Mouse (Mus musculus): ENCODE results near the gene Krtap4-2.
"Not testable (repeated sequence)": the region's sequence is repeated elsewhere in the genome, so short reads cannot be mapped to it uniquely, and the experiment has no call there.

Gene Krtap4-2

DNA sequence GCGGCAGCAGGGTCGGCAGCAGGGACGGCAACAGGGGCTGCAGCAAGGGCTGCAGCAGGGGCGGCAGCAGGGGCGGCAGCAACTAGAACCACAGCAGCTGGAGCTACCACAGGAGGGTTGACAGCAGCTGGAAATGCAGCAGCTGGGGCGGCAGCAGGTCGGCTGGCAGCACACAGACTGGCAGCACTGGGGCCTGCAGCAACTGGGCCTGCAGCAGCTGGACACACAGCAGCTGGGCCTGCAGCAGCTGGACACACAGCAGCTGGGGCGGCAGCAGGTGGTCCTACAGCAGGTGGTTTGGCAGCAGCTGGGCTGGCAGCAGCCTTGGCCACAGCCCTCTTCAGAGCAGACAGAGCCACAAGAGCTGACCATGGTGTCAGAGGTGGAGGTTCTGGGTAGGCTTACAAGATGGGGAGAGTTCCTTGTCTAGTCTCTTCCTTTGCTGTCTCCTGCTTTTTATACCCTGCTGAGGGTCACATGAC lies at the start of gene Krtap4-2:
Gene Krtap4-2 (minus strand): TSS at position 432 of the 482 bp plus-strand sequence.
- no peak for DNase-seq

DNA sequence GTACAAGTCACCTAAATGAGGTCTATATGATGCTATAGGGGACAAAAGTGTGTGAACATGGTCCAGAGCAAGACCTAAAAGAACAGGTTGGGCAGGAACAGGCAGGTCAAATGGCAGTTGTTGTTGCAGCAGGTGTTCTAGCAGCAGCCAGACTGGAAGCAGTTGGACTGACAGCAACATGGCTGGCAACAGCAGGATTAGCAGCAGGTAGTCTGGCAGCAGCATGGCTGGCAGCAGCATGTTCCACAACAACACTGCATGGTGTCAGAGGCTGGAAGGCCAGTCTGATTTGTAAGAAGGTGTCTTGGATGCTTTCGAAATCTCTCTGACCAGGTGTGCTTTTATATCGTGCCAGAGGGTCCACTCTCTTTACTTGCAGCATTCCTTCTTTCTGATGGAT lies 48.6 kb upstream of the Krtap4-2 start:
- no peak for DNase-seq

DNA sequence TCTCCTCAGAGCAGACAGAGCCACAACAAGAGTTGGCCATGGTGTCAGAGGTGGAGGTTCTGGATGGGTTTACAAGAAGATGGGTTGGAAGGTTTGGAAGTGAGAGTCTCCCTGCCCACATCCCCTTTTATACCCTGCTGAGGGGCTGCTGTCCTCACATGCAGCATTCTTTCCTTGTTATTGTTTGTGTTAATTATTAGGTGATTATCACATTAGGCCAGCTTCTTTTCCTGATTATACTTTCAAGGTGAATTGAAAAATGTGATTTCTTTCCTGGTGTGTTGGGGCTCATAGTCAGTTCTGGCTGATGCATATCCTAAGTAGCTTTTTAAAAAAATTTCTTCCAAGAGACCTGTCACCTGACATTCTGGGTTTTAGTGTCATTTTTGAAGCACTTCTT lies 31.0 kb upstream of the Krtap4-2 start, which contains the start of gene Krtap4-6:
Gene Krtap4-6 (minus strand): TSS at position 101 of the 400 bp plus-strand sequence.
- no peak for DNase-seq

DNA sequence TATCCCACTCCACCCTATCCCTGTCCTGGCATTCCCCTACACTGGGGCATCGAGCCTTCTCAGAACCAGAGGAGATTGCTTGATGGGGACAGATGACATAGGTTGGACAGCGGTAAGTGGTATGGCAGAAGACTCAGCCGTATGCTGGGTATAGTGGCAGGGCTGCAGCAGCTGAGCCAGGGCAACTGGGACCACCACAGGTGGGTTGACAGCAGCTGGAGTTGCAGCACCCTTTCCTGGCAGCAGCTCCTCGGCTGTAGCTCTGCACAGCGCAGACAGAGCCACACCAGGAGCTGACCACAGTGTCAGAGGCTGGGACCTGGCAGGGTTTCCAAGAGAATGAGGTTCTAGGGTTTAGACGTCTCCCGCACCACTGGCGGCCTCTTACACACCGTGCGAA lies 27.9 kb upstream of the Krtap4-2 start:
- no peak for DNase-seq

DNA sequence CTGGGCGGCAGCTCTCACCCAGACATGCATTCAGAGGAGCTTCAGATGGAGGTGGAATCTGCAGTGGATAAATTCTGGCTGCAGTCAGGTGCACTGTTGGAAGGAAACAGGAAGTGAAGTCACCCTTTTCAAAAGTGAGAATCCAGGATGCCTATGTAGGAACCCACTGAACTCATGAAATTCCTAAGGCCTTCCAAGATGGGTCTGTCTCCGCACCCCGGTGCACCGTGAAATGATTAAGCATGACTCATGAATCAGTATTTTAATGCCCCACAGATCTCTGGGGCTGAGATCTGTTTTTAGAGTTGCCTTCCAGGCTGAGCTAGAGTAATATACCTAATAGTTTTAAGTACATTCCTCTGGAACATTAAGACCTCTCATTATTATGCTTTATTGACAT lies 24.4 kb upstream of the Krtap4-2 start:
- DNase-seq = no peak

DNA sequence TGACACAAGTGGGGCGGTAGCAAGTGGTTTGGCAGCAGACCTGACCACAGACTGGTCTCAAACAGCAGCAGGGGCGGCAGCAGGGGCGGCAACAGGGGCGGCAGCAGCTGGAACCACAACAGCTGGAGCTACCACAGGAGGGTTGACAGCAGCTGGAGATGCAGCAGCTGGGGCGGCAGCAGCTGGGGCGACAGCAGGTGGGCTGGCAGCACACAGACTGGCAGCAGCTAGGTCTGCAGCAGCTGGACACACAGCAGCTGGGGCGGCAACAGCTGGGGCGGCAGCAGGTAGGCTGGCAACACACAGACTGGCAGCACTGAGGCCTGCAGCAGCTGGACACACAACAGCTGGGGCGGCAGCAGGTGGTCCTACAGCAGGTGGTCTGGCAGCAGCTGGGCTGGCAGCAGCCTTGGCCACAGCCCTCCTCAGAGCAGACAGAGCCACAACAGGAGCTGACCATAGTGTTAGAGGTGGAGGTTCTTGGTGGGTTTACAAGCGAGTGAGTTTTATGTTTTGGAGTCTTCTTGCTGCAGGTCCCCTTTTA lies 23.7 kb upstream of the Krtap4-2 start, which contains the start of gene Gm11563:
Gene Gm11563 (minus strand): TSS at position 494 of the 544 bp plus-strand sequence.
- DNase-seq = not testable (repeated sequence)

DNA sequence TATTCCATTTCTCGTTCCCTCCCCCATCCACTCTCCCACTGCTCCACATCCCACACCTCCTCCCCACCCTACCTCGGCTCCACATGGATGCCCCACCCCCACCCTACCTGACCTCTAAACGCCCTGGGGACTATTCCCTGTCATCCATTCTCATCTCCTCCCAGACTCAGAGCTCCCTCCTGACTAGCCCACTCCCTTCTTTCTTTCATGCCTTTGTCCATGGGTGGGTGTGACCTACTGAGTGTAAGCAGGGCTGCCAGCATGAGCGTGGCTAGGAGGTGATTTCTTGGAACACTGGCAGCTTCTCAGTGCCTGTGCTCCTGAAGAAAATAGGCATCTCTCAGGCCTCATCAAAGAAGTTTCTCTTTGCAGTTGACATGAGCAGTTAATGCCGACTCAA lies 22.2 kb upstream of the Krtap4-2 start:
- no peak for DNase-seq

DNA sequence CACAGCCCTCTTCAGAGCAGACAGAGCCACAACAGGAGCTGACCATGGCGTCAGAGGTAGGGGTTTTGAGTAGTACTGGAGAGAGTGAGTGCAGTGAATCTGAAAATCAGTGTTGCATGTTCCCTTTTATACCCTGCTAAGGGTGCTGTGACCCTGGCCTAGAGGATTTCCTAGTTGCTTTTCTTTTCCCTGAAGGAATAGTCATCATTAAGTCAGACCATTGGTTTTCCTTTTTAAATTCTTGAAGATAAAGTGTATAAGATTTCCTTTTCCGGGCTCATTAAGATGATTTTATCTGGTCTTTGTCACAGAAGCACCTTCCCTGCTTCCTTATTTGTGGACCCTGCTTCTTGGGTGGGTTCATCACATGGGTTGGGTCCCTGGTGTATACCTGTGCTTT lies 15.3 kb upstream of the Krtap4-2 start, which contains the start of gene Gm11555:
Gene Gm11555 (minus strand): TSS at position 101 of the 400 bp plus-strand sequence.
- no peak for DNase-seq

DNA sequence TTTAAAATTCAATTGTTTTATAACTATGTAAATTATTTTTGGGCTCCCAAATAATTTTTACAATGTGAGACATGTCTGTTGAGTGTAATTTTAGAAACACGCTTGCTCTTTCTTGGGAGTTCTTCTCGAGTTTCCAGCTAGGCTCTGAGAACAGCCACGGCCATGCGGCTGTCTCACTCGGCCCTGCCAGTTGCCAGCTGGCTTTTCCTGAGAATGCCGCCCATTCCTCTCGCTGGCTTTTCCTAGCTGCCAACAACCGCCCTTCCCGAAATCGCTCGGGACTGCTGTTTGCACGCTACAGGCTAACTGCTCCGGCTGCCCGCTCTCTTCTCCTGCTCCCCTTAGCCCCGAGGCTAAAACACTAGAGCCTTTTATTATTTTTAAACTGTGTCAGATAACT lies 11.6 kb upstream of the Krtap4-2 start:
- no peak for DNase-seq

DNA sequence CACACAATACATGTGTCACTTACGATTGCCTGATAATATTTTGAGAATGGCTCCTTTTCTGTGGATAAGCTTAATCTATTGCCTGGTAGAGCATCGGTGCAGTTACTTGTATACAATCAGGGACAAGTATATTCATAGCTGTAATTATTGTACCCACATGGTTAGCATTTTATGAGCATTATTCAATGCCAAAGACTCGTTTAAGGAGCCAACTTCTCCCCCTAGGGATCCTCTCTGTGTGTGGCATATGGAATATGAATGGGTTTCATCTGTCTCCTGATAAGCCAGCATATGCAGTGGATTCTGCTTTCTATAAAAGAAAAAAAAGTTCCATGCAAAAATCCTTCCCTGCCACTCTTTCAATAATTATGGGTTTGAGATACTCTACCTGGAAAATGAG lies 9.5 kb upstream of the Krtap4-2 start:
- DNase-seq = no peak

DNA sequence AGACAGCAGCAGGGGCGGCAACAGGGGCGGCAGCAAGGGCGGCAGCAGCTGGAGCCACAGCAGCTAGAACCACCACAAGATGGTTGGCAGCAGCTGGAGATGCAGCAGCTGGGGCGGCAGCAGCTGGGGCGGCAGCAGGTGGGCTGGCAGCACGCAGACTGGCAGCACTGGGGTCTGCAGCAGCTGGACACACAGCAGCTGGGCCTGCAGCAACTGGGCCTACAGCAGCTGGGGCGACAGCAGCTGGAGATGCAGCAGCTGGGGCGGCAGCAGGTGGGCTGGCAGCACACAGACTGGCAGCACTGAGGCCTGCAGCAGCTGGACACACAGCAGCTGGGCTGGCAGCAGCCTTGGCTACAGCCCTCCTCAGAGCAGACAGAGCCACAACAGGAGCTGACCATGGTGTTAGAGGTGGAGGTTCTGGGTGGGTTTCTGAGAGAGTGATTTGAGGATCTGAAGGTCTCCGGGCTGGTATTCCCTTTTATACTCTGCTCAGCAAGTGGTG lies 8.8 kb upstream of the Krtap4-2 start, which contains the start of gene Krtap4-7:
Gene Krtap4-7 (minus strand): TSS at position 455 of the 505 bp plus-strand sequence.
- DNase-seq = not testable (repeated sequence)

DNA sequence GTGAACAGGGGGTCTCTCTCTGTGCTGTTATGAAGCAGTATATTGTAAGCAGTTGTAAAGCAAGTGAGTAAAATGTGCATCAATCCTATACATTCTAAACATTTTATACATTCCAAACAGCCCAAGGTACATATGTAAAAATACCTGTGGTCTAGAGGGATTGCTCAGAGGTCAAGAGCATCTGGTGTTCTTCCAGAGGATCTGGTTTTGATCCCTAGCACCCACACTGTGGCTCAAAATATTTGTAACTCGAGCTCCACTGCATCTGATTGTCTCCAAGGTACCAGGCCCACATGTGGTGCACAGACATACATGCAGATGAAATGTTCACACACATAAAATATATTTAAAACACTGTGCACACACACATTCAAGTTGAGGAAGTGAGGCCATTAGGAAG lies 6.0 kb upstream of the Krtap4-2 start:
- DNase-seq = no peak

DNA sequence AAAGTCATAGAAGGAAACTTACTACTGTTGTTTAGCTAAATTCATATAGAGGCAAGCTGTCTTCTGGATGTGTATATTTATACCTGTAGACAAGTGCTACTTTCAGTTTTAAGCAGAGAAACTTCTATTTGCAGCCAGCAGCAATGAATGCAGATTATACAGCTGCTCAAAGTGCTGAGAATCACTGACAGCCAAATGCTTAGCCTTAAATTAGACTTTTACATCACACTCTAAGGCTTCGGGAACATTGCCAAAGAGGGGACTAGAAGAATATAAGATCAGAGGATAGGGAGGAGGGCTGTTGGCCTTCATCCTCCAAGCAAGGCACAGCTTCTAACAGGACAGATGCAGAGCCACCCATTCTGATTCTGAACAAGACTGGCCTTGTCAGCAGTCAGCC lies 2.2 kb upstream of the Krtap4-2 start:
- DNase-seq = no peak

DNA sequence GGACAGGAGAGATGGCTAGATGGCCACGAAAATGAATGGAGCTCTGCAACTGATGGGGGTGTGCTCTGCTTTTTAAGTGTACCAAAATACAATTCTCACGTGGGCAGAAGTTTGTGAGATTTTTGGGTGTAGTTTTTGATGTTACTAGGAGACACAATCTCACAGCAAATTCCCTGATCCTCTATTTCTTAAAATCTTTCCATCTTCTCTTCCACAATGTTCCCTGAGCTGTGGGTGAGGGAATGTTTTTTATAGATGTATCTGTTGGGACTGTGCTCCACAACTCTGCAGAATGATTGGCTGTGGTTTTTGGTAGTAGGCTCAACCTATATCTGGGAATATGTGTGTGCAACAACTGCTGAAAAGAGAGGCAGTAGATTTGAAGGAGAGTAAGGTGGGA lies 1.6 kb downstream of the Krtap4-2 start:
- DNase-seq = no peak

DNA sequence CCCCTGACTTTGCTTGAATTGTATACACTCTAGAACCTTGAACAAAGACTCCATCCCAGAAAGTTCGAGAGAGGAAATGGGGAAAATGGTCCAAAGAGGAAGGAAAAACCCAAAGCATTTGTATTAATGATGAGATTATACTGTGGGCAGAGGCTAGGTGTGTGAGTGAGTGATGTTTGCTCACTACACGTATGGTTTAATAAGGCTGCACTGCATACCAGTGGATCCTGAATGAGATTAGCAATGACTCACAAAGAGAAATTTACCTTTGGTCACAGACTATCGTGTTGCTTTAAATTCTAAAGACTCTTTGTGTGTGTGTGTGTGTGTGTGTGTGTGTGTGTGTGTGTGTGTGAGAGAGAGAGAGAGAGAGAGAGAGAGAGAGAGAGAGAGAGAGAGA lies 4.0 kb downstream of the Krtap4-2 start:
- DNase-seq = no peak

DNA sequence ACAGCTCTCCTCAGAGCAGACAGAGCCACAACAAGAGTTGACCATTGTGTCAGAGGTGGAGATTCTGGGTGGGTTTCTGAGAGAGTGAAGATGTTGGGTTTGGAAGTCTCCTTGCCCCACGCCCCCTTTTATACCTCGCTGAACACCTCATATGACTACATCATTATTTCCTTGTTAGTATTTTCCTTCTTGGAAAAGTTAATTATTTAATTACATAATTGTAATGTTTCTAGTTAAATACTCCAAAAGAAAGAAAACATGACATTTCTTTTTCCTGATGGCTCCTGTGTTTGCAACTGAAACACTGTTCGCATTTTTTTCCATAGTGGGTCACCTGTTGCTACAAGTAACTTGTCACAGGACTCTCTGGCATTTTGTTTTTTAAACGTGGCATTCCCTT lies 6.7 kb downstream of the Krtap4-2 start, which contains the start of gene Krtap4-1:
Gene Krtap4-1 (minus strand): TSS at position 101 of the 400 bp plus-strand sequence.
- DNase-seq = no peak

DNA sequence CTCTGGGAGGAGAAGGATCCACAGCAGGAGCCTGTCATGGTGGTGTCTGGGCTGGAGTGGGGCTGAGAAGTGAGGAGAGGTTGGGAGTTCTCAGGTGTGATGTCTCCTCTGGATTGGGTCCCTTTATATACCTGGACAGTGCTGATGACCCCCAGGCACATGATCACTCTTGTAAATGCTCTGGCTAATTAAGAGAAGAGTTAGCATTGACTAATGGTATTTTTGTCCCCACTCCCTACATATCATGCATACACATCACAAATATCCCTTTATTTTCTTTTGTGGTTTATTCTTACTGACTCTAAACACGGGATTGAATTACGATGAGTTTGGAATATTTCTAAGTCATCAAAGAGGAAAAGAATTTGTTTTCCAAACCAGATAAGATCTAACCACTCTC lies 14.5 kb downstream of the Krtap4-2 start, which contains the start of gene Gm11562:
Gene Gm11562 (minus strand): TSS at position 101 of the 400 bp plus-strand sequence.
- DNase-seq = no peak

DNA sequence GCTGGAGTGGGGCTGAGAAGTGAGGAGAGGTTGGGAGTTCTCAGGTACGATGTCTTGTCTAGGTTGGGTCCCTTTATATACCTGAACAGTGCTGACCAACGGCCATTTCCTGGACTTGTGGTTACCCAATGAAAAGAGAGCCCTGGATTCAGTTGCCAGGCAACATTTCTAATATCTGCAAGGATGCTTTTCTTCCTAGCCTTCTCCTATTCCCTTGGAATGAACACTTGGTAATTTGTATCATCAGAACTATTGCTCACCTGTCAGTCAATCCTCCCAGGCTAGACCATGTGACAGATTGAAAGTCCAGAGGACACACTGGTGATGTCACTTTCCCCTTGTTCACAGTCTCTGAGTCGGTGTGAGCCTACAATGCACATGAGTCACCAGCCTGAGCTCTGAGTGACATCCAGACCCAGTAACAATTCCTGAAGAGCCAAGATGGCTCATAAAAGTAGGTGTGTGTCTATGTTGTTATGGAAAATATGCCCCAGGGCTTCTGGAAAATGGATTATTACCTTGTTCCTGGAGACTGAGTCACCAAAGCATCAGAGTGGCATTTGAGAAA lies 20.0 kb downstream of the Krtap4-2 start, which contains the start of gene Krtap2-4:
Gene Krtap2-4 (minus strand): TSS at position 51 of the 568 bp plus-strand sequence.
- no peak for DNase-seq

DNA sequence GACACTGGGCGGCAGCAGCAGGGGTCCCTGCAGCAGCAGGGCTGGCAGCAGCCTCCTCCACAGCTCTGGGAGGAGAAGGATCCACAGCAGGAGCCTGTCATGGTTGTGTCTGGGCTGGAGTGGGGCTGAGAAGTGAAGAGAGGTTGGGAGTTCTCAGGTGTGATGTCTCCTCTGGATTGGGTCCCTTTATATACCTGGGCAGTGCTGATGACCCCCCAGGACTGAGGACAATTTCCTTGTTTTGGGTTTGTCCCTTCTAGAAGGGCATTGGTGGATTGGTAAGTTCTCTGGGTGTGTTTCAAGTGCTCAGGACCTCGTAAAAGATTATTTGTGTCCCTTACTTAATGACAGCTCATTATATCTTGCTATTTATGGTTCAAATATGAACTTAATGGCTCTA lies 24.8 kb downstream of the Krtap4-2 start, which contains the start of gene Gm11937:
Gene Gm11937 (minus strand): TSS at position 101 of the 400 bp plus-strand sequence.
- DNase-seq = not testable (repeated sequence)

DNA sequence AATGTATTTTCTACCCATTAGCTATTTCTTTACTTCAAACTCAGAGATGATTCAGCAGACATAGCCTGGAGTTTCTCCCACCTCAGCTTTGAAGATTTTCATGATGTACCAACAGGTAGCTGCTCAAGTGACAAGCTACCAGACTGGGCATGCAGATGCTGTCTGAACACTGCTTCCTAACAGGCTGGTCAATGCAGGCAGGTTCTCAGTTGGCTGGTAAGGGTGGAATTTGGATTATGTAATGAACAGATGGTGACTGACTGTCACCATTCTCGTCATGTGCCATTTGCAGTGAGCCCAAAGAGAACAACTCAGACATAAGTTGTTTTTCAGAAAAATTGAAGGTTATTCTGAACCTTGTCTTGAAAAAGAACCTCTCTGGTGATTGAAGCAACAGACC lies 25.8 kb downstream of the Krtap4-2 start:
- DNase-seq = peak; percentile 53

DNA sequence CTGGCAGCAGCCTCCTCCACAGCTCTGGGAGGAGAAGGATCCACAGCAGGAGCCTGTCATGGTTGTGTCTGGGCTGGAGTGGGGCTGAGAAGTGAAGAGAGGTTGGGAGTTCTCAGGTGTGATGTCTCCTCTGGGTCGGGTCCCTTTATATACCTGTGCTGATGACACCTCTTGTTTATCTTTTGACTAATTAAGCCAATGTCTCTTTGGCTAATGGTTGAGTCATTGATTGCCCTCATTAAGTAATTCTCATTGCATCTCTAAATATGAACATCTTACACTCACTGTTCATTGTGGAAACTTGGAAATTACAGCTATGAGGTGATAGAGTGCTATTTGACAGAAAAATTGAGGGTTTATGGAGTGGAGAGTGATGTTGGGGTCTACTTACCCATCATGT lies 31.7 kb downstream of the Krtap4-2 start, which contains the start of gene Gm11938:
Gene Gm11938 (minus strand): TSS at position 101 of the 400 bp plus-strand sequence.
- DNase-seq = not testable (repeated sequence)

DNA sequence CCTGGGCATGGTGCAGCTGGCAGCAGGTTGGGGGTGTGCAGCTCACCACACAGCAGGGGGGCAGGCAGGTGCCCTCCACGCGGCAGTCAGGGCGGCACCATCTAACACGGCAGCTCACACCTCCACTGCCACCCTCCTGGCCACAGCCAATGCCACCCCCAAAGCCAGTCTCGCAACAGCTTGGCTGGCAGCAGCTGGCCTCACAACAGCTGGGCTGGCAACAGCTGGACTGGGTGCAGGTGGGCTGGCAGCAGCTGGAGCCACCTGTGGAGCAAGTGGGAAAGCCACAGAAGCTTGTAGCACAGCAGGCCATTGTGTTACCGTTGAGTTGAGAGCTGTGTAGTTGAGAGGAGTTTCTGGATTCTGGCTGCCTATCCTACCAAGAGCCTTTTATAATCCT lies 37.1 kb downstream of the Krtap4-2 start, which contains the start of gene Krtap9-3:
Gene Krtap9-3 (minus strand): TSS at position 364 of the 400 bp plus-strand sequence.
- not testable (repeated sequence) for DNase-seq

DNA sequence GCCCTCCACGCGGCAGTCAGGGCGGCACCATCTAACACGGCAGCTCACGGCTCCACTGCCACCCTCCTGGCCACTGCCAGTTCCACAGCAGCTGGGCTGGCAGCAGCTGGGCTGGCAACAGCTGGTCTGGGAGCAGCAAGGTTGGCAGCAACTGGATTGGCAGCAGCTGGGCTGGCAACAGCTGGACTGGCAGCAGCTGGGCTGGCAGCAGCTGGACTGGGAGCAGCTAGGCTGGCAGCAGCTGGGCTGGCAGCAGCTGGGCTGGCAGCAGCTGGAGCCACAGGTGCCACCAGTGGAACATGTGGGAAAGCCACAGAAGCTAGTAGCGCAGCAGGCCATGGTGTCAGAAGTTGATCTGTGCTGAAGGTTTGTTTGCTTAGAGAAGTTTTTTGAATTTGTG lies 43.9 kb downstream of the Krtap4-2 start, which contains the start of gene Krtap1-3:
Gene Krtap1-3 (minus strand): TSS at position 359 of the 400 bp plus-strand sequence.
- no peak for DNase-seq

DNA sequence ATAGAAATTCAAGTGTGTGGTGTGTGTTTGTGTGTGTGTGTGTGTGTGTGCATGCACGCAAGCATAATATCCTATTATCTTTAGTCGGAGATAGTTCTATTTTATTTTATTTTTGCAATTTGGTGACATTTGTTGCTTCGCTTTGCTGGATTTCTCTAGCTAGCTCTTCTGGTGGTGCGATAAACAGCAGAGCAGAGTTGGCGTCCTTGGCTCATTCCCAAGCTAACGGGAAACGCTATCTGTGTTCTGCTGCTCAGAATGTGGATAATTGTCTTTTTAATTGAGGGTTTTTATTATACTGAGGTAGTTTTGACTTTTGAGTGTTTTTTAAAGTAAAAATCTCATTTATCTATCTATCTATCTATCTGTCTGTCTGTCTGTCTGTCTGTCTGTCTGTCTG lies 49.8 kb downstream of the Krtap4-2 start:
- DNase-seq = no peak
